ENCODE assay signal across 9 mouse cellular contexts in the genomic region with DNA sequence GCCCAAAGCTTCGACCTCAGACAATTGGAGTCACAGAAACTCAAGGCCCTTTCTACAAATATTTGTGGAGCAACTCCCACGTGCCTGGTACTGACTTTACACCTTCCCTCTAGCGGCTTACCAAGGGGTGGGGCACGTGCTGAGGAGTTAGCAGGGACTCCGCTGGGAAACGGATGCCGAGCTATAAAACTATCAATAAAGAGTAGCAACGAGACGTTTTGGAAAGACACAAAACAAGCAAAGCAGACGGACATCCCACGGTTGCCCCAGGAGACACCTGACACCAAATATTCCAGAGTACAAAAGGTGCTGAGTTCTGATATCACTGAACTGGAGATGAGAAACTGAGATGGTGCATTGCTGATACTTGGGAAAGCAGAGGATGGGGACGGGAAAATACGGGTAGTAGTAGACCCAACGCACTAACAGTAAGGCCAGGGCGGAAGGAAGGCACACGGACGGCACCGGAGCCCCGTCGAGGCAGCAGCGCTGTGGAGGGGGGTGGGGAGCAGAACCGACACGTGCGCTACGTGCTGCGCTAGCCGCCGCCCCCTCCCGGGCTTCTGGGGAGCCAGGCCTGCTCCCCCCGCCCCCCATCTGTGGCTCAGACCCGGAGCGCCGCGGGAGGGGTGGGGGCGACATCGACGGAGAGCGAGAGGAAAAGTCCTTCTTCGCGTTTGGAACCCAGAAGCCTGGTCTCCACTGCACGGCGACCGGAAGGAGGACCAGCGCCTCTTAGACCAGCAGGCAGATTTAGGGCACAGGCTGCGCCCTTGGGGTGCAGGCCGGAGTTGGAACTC. TPM values are rescaled to one million over a fixed set of nuclear protein-coding genes. Genes with fewer than 3 reads are reported as not detected.
DNase-seq lines count a peak whose midpoint lies in the region; ATAC-seq lines count a peak whose summit lies in the region.
"Had no signal": no experiment of that assay in that cellular context is flagged by ENCODE, and none has a peak within 500 bp of the region (broad histone marks: within the 10 kb centered on the region; RNA-seq: fewer than 3 reads in every experiment).

No protein-coding gene starts in this region.

- peak overlapping the region; percentile 75 for H3K9ac ChIP-seq in hindbrain, embryonic 14.5 days

- H3K27me3 ChIP-seq in hindbrain, embryonic 14.5 days (ENCODE audit: control insufficient read depth, insufficient read depth, low read length), result no peaks in the 10 kb centered on the region

- peak overlapping the region; percentile 90 for H3K27ac ChIP-seq in hindbrain, embryonic 14.5 days

- DNase-seq in adrenal gland, adult 2 months, result peak; percentile 36
- DNase-seq in hindbrain, embryonic 14.5 days (ENCODE audit: low spot score), result peak; percentile 50
- peak; percentile 18 to 66 for DNase-seq in left cerebral cortex, adult 8-10 months (ENCODE audit: low spot score in 2 of 2)
- DNase-seq in lung, postnatal 36 days, result peak; percentile 43
- peak; percentile 27 to 30 for DNase-seq in right cerebral cortex, adult 2 months (ENCODE audit: low spot score in 2 of 2)
- peak; percentile 74 to 76 for DNase-seq in urinary bladder, postnatal 4 days (ENCODE audit: low spot score in 2 of 2)

- H3K4me2 ChIP-seq in hindbrain, embryonic 14.5 days (replicated peaks), result peak overlapping the region; percentile 74

- 0 out of 2 replicates have a peak, but pooled peaks cover 4% of the 10 kb centered on the region for H3K4me1 ChIP-seq in hindbrain, embryonic 14.5 days (replicated peaks; ENCODE audit: control insufficient read depth, insufficient read depth, low read length)

- peak overlapping the region; percentile 53 for H3K4me3 ChIP-seq in hindbrain, embryonic 14.5 days (replicated peaks; ENCODE audit: low read length)

- H3K9me3 ChIP-seq in hindbrain, embryonic 14.5 days (ENCODE audit: control insufficient read depth, low read length), result no peaks in the 10 kb centered on the region

- H3K36me3 ChIP-seq in hindbrain, embryonic 14.5 days (replicated peaks; ENCODE audit: control insufficient read depth, insufficient read depth), result no peaks in the 10 kb centered on the region

- peak; percentile 18 for ATAC-seq in CD4-positive, CD25-positive, alpha-beta regulatory T cell, adult 4 months
- peak; percentile 12 for ATAC-seq in erythroid progenitor cell, adult 5-6 weeks (replicated peaks; ENCODE audit: low FRiP score, poor library complexity, severe bottlenecking)
- peak; percentile 31 for ATAC-seq in hindbrain, embryonic 14.5 days (ENCODE audit: low FRiP score)

- WGBS in hindbrain, embryonic 14.5 days, result under 1% methylated on average over 43 of the region's 46 CpGs

RNA-seq across cellular contexts. Expression of a gene that starts 3.9 kb away (rescaled TPM):
- polyA plus RNA-seq in CD4-positive, CD25-positive, alpha-beta regulatory T cell, adult 4 months (2017; shearing (Covaris generic)), result 10 to 100 TPM; 15.5 to 18.1 TPM
- total RNA-seq in adrenal gland, adult 2 months (2021), result 10 to 100 TPM; 36.0 TPM
- polyA plus RNA-seq in adrenal gland, adult 2 months (2012; rRNA removed), result 22.3 and 23.5 TPM in 2 replicates
- 5.4 and 20.1 TPM in 2 replicates for total RNA-seq in erythroid progenitor cell, adult 5-6 weeks (2015; ENCODE audit: low replicate concordance)
- 2.2 and 4.1 TPM in 2 replicates for total RNA-seq in erythroid progenitor cell, adult 5-6 weeks (2017; ENCODE audit: low replicate concordance)
- 83.0 TPM in 2 replicates for polyA plus RNA-seq in hindbrain, embryonic 14.5 days (2014; fragmentation: Nextera tagmentation; extraction: Ambion mirVana)
- total RNA-seq in left cerebral cortex, adult 8-10 months (2022), result 10 to 100 TPM; 61.2 to 67.6 (median 63.5) TPM

RNA-seq across cellular contexts. Expression of a gene that starts 6.6 kb away (rescaled TPM):
- polyA plus RNA-seq in CD4-positive, CD25-positive, alpha-beta regulatory T cell, adult 4 months (2017; shearing (Covaris generic)), result not detected
- not detected for total RNA-seq in adrenal gland, adult 2 months (2021)
- not detected in 2 replicates for polyA plus RNA-seq in adrenal gland, adult 2 months (2012; rRNA removed)
- not detected in 2 replicates for total RNA-seq in erythroid progenitor cell, adult 5-6 weeks (2015; ENCODE audit: low replicate concordance)
- total RNA-seq in erythroid progenitor cell, adult 5-6 weeks (2017; ENCODE audit: low replicate concordance), result not detected in 2 replicates
- not detected in 2 replicates for polyA plus RNA-seq in hindbrain, embryonic 14.5 days (2014; fragmentation: Nextera tagmentation; extraction: Ambion mirVana)
- not detected for total RNA-seq in left cerebral cortex, adult 8-10 months (2022)
- polyA plus RNA-seq: frontal cortex, adult 2 months had no signal

Comparison
In these comparisons a context has a peak if more than half of its experiments do, and no peak if none do; other contexts are left out.
1. Peak in every context shown above with its lines: DNase-seq, ATAC-seq, H3K4me3 ChIP-seq and H3K27ac ChIP-seq.